Mouse (Mus musculus) midbrain, embryonic 16.5 days (tissue): ENCODE measurements around the gene Tjp1. TPM values are rescaled to one million over a fixed set of nuclear protein-coding genes. Genes with fewer than 3 reads are reported as not detected.

Source experiments
- ATAC-seq: fragments of 200-750 bp; cut with Nextera tagmentation; 2 replicates; pipeline ENCODE4 v1.8.0; 2017; ENCODE audit warnings: moderate TSS enrichment
- H3K27ac ChIP-seq: fragments of 300-500 bp; sonication (generic); 2 replicates; pipeline ENCODE4 v1.5.1; 2014; ENCODE audit warnings: mild to moderate bottlenecking, low read length, mixed read lengths
- H3K27me3 ChIP-seq: fragments of 300-500 bp; sonication (generic); 2 replicates; pipeline ENCODE4 v1.6.1; 2014; ENCODE audit warnings: low read depth, low read length, mixed read lengths; ENCODE audit not compliant: control insufficient read depth, insufficient read depth
- H3K36me3 ChIP-seq: fragments of 300-500 bp; sonication (generic); 2 replicates; pipeline ENCODE4 v1.6.1; 2014; ENCODE audit warnings: mild to moderate bottlenecking, low read length, moderate library complexity, mixed read lengths; ENCODE audit not compliant: control insufficient read depth, insufficient read depth
- H3K4me1 ChIP-seq: fragments of 300-500 bp; sonication (generic); 2 replicates; pipeline ENCODE4 v1.6.1; 2014; ENCODE audit warnings: mild to moderate bottlenecking, low read length, mixed read lengths; ENCODE audit not compliant: control insufficient read depth, insufficient read depth
- H3K4me2 ChIP-seq: fragments of 300-500 bp; sonication (generic); 2 replicates; pipeline ENCODE4 v1.6.1; 2014; ENCODE audit warnings: mild to moderate bottlenecking, low read length, mixed read lengths
- H3K4me3 ChIP-seq: fragments of 300-500 bp; sonication (generic); 2 replicates; pipeline ENCODE4 v1.5.1; 2014; ENCODE audit warnings: low read depth, mild to moderate bottlenecking, low read length, moderate library complexity, mixed read lengths
- H3K9ac ChIP-seq: fragments of 300-500 bp; sonication (generic); 2 replicates; pipeline ENCODE4 v1.6.1; 2014; ENCODE audit warnings: low read depth, low read length, mixed read lengths
- H3K9me3 ChIP-seq: fragments of 300-500 bp; sonication (generic); replicated peaks from 2 replicates; pipeline ENCODE4 v1.6.1; 2014; ENCODE audit warnings: mild to moderate bottlenecking, low read length, mixed read lengths; ENCODE audit not compliant: control insufficient read depth, poor library complexity, severe bottlenecking
- WGBS: fragments of 180-500 bp; shearing (Covaris S2); extraction: QIAGEN DNeasy Blood & Tissue Kit; methylation state at CpG from one replicate; pipeline ENCODE4 v1.1.7; 2014; 5-methylcytosine and 5-hydroxymethylcytosine counted together
- polyA plus RNA-seq: library from polyadenylated mRNA; unstranded; fragments of >200 nt; fragmentation: Nextera tagmentation; extraction: Ambion mirVana; gene quantifications from 2 replicates; pipeline ENCODE4 v1.2.1, GENCODE M21; 2015

The Tjp1 gene
- polyA plus RNA-seq, 1 experiment from 2014 or later, result 25.7 TPM

DNA sequence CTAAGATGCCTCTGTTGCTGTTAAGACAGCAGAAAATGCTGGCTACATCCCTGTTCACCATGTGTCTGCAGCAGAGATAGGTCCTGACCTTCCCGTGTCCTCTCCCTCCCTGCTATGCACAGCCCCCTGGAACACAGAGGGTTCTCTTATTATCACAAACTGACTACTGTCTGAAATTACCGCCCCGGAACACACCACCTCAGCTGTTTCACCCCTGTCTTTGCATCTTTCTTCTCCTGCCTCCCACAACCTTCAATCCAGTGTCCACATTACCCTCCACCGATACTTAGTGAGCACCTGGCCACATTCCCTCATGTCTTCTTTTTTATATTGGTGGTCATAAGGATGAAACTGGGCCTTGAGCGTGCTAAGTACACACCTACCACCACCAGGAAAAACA lies 132.4 kb downstream of the Tjp1 start:
- H3K27me3 ChIP-seq, result no peaks in the 10 kb centered on the region
- no peak overlapping the region for H3K4me3 ChIP-seq
- H3K36me3 ChIP-seq, result no peaks in the 10 kb centered on the region
- H3K27ac ChIP-seq, result no peak overlapping the region
- WGBS, result 67% methylated on average over 5 of the region's 5 CpGs
- H3K4me1 ChIP-seq, result peaks cover 11% of the 10 kb centered on the region; the same call in 1 of the 2 replicates
- ATAC-seq, result no peak
- H3K9me3 ChIP-seq, result no peaks in the 10 kb centered on the region
- H3K4me2 ChIP-seq, result no peak overlapping the region
- H3K9ac ChIP-seq, result no peak overlapping the region

DNA sequence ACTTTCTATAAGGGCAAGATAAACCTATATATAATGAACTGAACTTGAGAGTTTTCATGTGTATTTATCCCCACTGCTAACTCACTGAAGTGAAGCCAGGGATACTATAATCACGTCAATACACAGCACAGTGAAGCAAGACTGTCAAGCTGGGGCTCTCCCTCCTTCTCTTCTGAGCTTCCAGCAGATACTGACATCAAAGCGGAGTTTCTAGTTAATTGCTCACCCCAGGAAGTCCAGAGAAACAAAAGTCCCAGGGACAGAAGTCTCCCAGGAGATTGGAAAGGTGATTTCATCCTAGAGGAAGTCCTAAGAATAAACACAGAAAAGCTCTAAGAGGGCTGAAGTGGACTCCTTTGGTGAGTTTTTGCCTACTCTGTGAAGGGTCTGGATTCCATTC lies 132.9 kb downstream of the Tjp1 start:
- H3K9me3 ChIP-seq, result no peaks in the 10 kb centered on the region
- 8% methylated on average over 2 of the region's 2 CpGs for WGBS
- no peaks in the 10 kb centered on the region for H3K27me3 ChIP-seq
- H3K9ac ChIP-seq, result no peak overlapping the region
- peaks cover 11% of the 10 kb centered on the region; the same call in 1 of the 2 replicates for H3K4me1 ChIP-seq
- H3K27ac ChIP-seq, result no peak overlapping the region
- no peak overlapping the region for H3K4me3 ChIP-seq
- H3K4me2 ChIP-seq, result no peak overlapping the region
- no peak for ATAC-seq
- H3K36me3 ChIP-seq, result no peaks in the 10 kb centered on the region

DNA sequence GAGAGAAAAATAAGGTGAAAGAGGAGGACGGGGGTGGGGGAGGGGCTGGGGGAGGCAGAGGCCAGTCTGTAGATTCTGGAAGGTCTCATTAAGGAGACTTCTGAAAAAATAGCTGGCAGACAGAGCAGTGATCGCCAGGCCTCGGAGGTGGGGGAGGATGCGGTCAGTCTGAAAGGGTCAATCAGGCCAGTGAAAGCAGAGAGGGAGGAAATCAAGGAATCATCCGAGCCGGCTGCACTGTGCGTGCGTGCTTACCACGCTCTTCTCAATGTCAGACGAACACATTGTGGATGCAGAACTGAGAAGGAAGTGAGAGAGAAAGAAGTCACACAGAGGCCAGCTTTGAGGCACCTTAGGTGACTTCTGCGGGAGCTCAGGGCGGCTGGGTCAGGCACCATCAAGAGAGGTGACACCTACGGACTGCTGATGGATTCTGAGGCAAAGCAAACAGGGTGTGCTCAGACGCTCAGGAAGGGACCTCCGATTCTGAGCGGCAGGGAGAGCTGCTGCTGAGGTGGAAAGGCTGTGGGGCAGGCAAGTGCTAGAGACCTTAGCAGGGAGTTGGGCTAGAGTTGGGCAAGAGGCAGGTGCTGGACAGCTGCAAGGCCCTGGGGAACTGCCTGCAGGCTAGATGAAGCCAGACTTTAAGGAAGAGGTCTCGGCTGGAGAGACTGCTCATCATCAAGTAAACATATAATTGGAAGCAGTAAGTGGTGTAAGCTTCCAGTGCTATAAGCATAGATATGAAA lies 133.7 kb downstream of the Tjp1 start:
- 8% methylated on average over 17 of the region's 17 CpGs for WGBS
- 0 out of 2 replicates have a peak, but pooled peaks have one; percentile 39 for ATAC-seq

DNA sequence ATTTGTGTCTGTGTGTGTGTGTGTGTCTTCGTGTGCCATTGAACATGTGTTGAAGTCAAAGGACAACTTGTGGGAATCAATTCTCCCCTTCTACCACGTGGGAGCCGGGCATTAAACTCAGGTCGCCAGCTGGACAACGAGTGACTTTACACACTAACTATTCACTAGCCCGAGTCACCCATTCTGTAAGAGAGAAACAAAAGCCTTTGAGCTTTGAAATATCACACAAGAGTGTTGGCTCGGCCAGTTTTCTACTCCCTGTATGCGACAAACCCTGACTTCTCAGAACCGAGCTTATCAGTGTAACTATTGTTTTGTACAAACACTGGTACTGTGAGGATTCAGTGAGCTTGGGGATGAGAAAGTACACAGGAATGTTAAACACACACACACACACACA lies 134.6 kb downstream of the Tjp1 start:
- H3K4me1 ChIP-seq, result peaks cover 18% of the 10 kb centered on the region
- ATAC-seq, result no peak

More for the DNA sequence above, 133.7 kb downstream of the Tjp1 start:
- Histone ChIP-seq H3K4me2 (0 out of 2 replicates have a peak overlapping the region, but pooled peaks have one; percentile 17), H3K4me3 (no peak overlapping the region), H3K9ac (peak overlapping the region; percentile 18; the same call in 1 of the 2 replicates), H3K4me1 (peaks cover 11% of the 10 kb centered on the region; the same call in 1 of the 2 replicates), H3K9me3 (no peaks in the 10 kb centered on the region), H3K27ac (no peak overlapping the region), H3K27me3 (no peaks in the 10 kb centered on the region), H3K36me3 (no peaks in the 10 kb centered on the region)

DNA sequence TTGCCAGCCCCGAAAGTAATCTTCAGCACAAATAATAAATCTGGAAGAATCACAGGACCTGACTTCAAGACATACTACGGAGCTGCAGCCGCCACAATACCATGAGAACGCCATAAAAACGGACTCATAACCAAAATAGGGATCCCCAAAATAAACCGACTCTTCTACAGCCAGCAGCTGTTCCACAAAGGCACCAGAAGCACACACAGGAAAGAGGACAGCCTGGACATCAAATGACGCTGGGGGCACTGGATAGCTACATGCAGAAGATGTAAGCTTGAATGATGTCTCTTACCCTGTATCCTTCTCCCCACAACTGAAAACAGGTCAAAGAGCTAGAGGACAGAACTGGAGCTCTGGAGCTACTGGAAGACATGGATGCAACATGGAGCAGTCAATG lies 138.0 kb downstream of the Tjp1 start:
- Histone ChIP-seq H3K27ac (no peak overlapping the region), H3K27me3 (no peaks in the 10 kb centered on the region)
- WGBS, result 92% methylated on average over 7 of the region's 7 CpGs

More for the DNA sequence above, 134.6 kb downstream of the Tjp1 start:
- 49% methylated on average over 9 of the region's 9 CpGs for WGBS
- H3K27me3 ChIP-seq, result no peaks in the 10 kb centered on the region
- H3K4me3 ChIP-seq, result no peak overlapping the region
- H3K27ac ChIP-seq, result no peak overlapping the region
- H3K9ac ChIP-seq, result no peak overlapping the region
- H3K36me3 ChIP-seq, result no peaks in the 10 kb centered on the region
- no peaks in the 10 kb centered on the region for H3K9me3 ChIP-seq
- H3K4me2 ChIP-seq, result no peak overlapping the region

DNA sequence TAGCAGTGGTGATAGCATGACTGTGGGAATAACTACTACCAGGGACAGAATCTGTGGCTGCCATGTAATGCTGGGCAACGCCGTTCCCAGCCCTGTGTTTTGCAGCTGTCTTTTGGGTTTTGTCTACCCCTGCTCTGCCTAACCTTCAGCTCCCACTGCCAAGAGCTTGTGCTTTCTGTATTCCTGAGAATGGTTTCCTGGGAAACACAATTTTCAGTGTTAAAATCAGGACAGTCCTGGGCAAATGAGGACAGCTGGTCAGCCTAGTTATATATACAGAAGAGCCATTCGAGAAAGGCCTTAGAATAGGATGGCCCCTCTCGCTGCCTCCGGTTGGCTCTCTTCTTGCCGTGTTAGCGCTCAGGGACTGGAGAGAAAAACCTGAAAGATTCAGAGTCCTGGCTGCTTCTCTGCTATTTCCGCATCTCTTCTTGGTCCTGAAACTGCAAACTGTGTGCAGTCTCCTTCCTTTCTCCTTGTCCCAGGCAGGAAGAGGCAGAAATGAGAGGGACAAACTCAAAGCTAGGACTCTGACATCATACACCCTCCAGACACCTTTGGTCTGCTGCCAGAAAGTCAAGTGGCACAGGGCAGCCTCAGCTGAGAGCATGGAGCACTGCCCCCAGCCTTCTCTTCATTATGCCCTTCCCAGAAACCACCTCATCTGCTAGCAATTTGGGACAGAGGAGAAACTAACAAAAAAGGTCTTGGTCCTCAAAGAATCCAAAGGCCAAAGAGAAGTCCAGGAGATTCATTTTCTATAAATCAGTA lies 139.2 kb downstream of the Tjp1 start:
- Histone ChIP-seq H3K4me2 (no peak overlapping the region), H3K4me1 (peaks cover 12% of the 10 kb centered on the region), H3K36me3 (no peaks in the 10 kb centered on the region), H3K27me3 (no peaks in the 10 kb centered on the region), H3K9me3 (no peaks in the 10 kb centered on the region), H3K4me3 (no peak overlapping the region), H3K9ac (no peak overlapping the region), H3K27ac (peak overlapping the region; percentile 68)
- peak; percentile 66; the same call in 1 of the 2 replicates for ATAC-seq
- WGBS, result 54% methylated on average over 8 of the region's 8 CpGs

More for the DNA sequence above, 138.0 kb downstream of the Tjp1 start:
- no peak for ATAC-seq
- Histone ChIP-seq H3K4me2 (no peak overlapping the region), H3K36me3 (no peaks in the 10 kb centered on the region), H3K9ac (no peak overlapping the region), H3K4me1 (peaks cover 20% of the 10 kb centered on the region), H3K4me3 (no peak overlapping the region), H3K9me3 (no peaks in the 10 kb centered on the region)

DNA sequence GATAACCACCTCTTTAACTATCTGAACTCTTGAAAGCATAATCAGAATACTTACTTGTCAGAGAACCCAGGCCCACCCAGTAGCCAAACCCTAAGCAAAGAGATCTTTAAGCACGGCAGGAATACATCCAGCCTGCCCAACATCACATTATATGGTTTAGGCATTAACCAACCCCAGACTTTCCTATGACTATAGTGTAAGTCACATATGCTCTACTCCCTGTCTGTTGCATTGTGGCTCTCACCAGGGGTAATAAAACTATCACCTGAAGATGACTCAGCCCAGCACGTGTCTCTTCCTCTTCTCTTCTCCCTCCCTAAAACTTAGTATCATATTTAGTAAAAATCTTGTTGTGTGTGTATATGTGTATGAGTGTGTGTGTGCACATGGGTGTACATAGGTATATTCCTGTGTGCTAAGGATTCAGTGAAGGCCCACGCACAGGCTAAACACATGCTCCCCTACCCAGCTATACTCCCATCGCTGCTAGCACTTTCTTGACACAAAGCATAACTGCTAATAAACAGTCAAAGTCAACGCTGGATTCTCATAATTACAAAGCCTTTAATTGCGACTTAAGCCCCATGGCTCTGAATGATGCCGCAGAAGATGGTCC lies 139.9 kb downstream of the Tjp1 start:
- Histone ChIP-seq H3K4me2 (no peak overlapping the region), H3K36me3 (no peaks in the 10 kb centered on the region), H3K27ac (no peak overlapping the region; the same call in 1 of the 2 replicates), H3K9me3 (no peaks in the 10 kb centered on the region), H3K9ac (no peak overlapping the region), H3K4me1 (peaks cover 11% of the 10 kb centered on the region), H3K27me3 (no peaks in the 10 kb centered on the region), H3K4me3 (no peak overlapping the region)
- ATAC-seq, result no peak
- WGBS, result 75% methylated on average over 7 of the region's 7 CpGs

DNA sequence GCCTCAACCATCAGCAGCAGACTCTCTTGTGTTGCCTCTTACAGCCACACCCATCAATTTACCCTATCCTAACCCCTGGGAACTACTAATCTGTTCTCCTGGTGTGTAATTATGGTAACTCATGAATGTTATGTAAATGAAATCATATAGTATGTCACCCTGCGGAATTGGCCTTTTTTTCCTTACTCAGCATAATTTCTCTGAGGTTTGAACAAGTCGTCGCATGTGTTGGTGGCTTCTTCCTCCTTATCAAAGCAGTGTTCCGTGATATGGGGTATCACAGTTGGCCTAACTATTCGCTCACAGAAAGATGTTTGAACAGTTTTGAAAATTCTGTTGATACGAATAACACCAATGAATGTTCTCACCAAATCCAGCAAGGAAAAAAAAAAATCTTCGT lies 142.8 kb downstream of the Tjp1 start:
- Histone ChIP-seq H3K4me1 (peaks cover 14% of the 10 kb centered on the region), H3K4me2 (no peak overlapping the region), H3K36me3 (no peaks in the 10 kb centered on the region), H3K9me3 (no peaks in the 10 kb centered on the region), H3K9ac (no peak overlapping the region), H3K27ac (no peak overlapping the region), H3K27me3 (no peaks in the 10 kb centered on the region), H3K4me3 (no peak overlapping the region)
- no peak for ATAC-seq
- 95% methylated on average over 7 of the region's 7 CpGs for WGBS
